Mouse (Mus musculus) kidney, postnatal 4 days (tissue): Measurements from ENCODE around the gene Gm20388.
A peak's percentile ranks its signal among the peaks of the same experiment; 100 is the strongest.

ENCODE experiments used
- DNase-seq, 2 experiments: peaks; one replicate each; pipeline ENCODE4 v3.0.0; 2021; ENCODE audit warnings: mixed read lengths in 2 of 2

Gene Gm20388

GRCm38 (mm10) chr8:121073174-121074107, 1162.8 kb downstream of the Gm20388 start:
- DNase-seq = no peak

GRCm38 (mm10) chr8:121074108-121074847, 1163.6 kb downstream of the Gm20388 start:
- peak in 1 of 2 experiments; percentile 23 for DNase-seq

- no peak for DNase-seq
Observed at GRCm38 (mm10) chr8:121074848-121075145, 1164.2 kb downstream of the Gm20388 start.

GRCm38 (mm10) chr8:121075936-121076335, 1165.3 kb downstream of the Gm20388 start:
- DNase-seq = no peak

GRCm38 (mm10) chr8:121076555-121076954, 1165.9 kb downstream of the Gm20388 start:
- no peak for DNase-seq

- no peak for DNase-seq
Observed at GRCm38 (mm10) chr8:121078721-121079120, 1168.1 kb downstream of the Gm20388 start.

GRCm38 (mm10) chr8:121079201-121079600, 1168.6 kb downstream of the Gm20388 start:
- DNase-seq = no peak

- DNase-seq = no peak
Observed at GRCm38 (mm10) chr8:121079944-121080343, 1169.3 kb downstream of the Gm20388 start.

- DNase-seq = no peak
Observed at GRCm38 (mm10) chr8:121080361-121081090, 1169.9 kb downstream of the Gm20388 start.

- DNase-seq = no peak
Observed at GRCm38 (mm10) chr8:121081398-121081797, 1170.8 kb downstream of the Gm20388 start.

GRCm38 (mm10) chr8:121082218-121083092, 1171.8 kb downstream of the Gm20388 start:
- DNase-seq = peak in 1 of 2 experiments; percentile 35

- DNase-seq = peak; percentile 82 to 88
Observed at GRCm38 (mm10) chr8:121083093-121083935, 1172.7 kb downstream of the Gm20388 start.

- no peak for DNase-seq
Observed at GRCm38 (mm10) chr8:121083936-121084209, 1173.2 kb downstream of the Gm20388 start.

- peak; percentile 46 to 67 for DNase-seq
Observed at GRCm38 (mm10) chr8:121084210-121084951, 1173.7 kb downstream of the Gm20388 start, which contains the start of gene Foxf1. Gene Foxf1 (plus strand): TSS chr8:121084386.

GRCm38 (mm10) chr8:121085011-121085410, 1174.4 kb downstream of the Gm20388 start:
- DNase-seq = peak in 1 of 2 experiments; percentile 28

GRCm38 (mm10) chr8:121085561-121085960, 1174.9 kb downstream of the Gm20388 start:
- DNase-seq = no peak

- no peak for DNase-seq
Observed at GRCm38 (mm10) chr8:121086004-121086900, 1175.6 kb downstream of the Gm20388 start.

- no peak for DNase-seq
Observed at GRCm38 (mm10) chr8:121088281-121088680, 1177.6 kb downstream of the Gm20388 start.

GRCm38 (mm10) chr8:121088871-121089630, 1178.4 kb downstream of the Gm20388 start:
- DNase-seq = no peak
